Mouse (Mus musculus): ENCODE results near the gene Eef2.
A peak's percentile ranks its signal among the peaks of the same experiment; 100 is the strongest.
"Not testable (repeated sequence)": the region's sequence is repeated elsewhere in the genome, so short reads cannot be mapped to it uniquely, and the experiment has no call there.

Gene Eef2

GRCm38 (mm10) chr10:81145778-81146177 lies 30.7 kb upstream of the Eef2 start:
- no peak for DNase-seq (ENCODE audit: extremely low read depth, low read depth, low spot score)

- no peak for DNase-seq (ENCODE audit: extremely low read depth, low read depth, low spot score)
Observed at GRCm38 (mm10) chr10:81146296-81146695, 30.1 kb upstream of the Eef2 start.

- DNase-seq (ENCODE audit: extremely low read depth, low read depth, low spot score) = no peak
Observed at GRCm38 (mm10) chr10:81151261-81151660, 25.2 kb upstream of the Eef2 start.

GRCm38 (mm10) chr10:81152609-81153008 lies 23.8 kb upstream of the Eef2 start:
- DNase-seq (ENCODE audit: extremely low read depth, low read depth, low spot score) = no peak

GRCm38 (mm10) chr10:81154313-81154712 lies 22.1 kb upstream of the Eef2 start:
- DNase-seq (ENCODE audit: extremely low read depth, low read depth, low spot score) = no peak

GRCm38 (mm10) chr10:81154736-81155135 lies 21.7 kb upstream of the Eef2 start:
- no peak for DNase-seq (ENCODE audit: extremely low read depth, low read depth, low spot score)

GRCm38 (mm10) chr10:81161602-81162317 lies 14.7 kb upstream of the Eef2 start:
- no peak for DNase-seq (ENCODE audit: extremely low read depth, low read depth, low spot score)

GRCm38 (mm10) chr10:81162318-81162652 lies 14.1 kb upstream of the Eef2 start:
- no peak for DNase-seq (ENCODE audit: extremely low read depth, low read depth, low spot score)

GRCm38 (mm10) chr10:81165118-81165517 lies 11.3 kb upstream of the Eef2 start:
- DNase-seq (ENCODE audit: extremely low read depth, low read depth, low spot score) = no peak

GRCm38 (mm10) chr10:81167200-81168086 lies 9.0 kb upstream of the Eef2 start, which contains the start of gene Pias4:
TSS of gene Pias4 (minus strand) at chr10:81167923.
- peak; percentile 73 for DNase-seq (ENCODE audit: extremely low read depth, low read depth, low spot score)

GRCm38 (mm10) chr10:81168087-81168431 lies 8.4 kb upstream of the Eef2 start:
- no peak for DNase-seq (ENCODE audit: extremely low read depth, low read depth, low spot score)

GRCm38 (mm10) chr10:81168521-81169244 lies 7.7 kb upstream of the Eef2 start:
- no peak for DNase-seq (ENCODE audit: extremely low read depth, low read depth, low spot score)

- not testable (repeated sequence) for DNase-seq (ENCODE audit: extremely low read depth, low read depth, low spot score)
Observed at GRCm38 (mm10) chr10:81169411-81169900, 7.0 kb upstream of the Eef2 start.

GRCm38 (mm10) chr10:81173132-81173531 lies 3.3 kb upstream of the Eef2 start:
- DNase-seq (ENCODE audit: extremely low read depth, low read depth, low spot score) = no peak

- DNase-seq (ENCODE audit: extremely low read depth, low read depth, low spot score) = no peak
Observed at GRCm38 (mm10) chr10:81174617-81175344, 1.6 kb upstream of the Eef2 start.

GRCm38 (mm10) chr10:81175345-81175701 lies 1.1 kb upstream of the Eef2 start:
- DNase-seq (ENCODE audit: extremely low read depth, low read depth, low spot score) = not testable (repeated sequence)

GRCm38 (mm10) chr10:81175936-81176465 lies 430 bp upstream of the Eef2 start:
- no peak for DNase-seq (ENCODE audit: extremely low read depth, low read depth, low spot score)

- DNase-seq (ENCODE audit: extremely low read depth, low read depth, low spot score) = no peak
Observed at GRCm38 (mm10) chr10:81177491-81177925, 1.1 kb downstream of the Eef2 start.

GRCm38 (mm10) chr10:81177958-81178712 lies 1.7 kb downstream of the Eef2 start:
- DNase-seq (ENCODE audit: extremely low read depth, low read depth, low spot score) = no peak

GRCm38 (mm10) chr10:81178927-81179326 lies 2.5 kb downstream of the Eef2 start:
- DNase-seq (ENCODE audit: extremely low read depth, low read depth, low spot score) = no peak

Data from fat pad, adult 2 months (tissue).